Mouse (Mus musculus) cerebellum, adult 2 months (tissue): ENCODE results near the gene Mdm2.

ENCODE experiments used
- CTCF ChIP-seq: fragments of 200-500 bp; IDR thresholded peaks from 2 replicates; pipeline ENCODE4 v1.5.1; 2011; ENCODE audit warnings: low read depth, mild to moderate bottlenecking, control low read depth, low read length, moderate library complexity, borderline replicate concordance; ENCODE audit not compliant: insufficient read depth
- POLR2A ChIP-seq: fragments of 200-500 bp; IDR thresholded peaks from 2 replicates; pipeline ENCODE4 v1.6.1; 2011; ENCODE audit warnings: low read length, control low read depth, borderline replicate concordance; ENCODE audit not compliant: insufficient read depth

DNA sequence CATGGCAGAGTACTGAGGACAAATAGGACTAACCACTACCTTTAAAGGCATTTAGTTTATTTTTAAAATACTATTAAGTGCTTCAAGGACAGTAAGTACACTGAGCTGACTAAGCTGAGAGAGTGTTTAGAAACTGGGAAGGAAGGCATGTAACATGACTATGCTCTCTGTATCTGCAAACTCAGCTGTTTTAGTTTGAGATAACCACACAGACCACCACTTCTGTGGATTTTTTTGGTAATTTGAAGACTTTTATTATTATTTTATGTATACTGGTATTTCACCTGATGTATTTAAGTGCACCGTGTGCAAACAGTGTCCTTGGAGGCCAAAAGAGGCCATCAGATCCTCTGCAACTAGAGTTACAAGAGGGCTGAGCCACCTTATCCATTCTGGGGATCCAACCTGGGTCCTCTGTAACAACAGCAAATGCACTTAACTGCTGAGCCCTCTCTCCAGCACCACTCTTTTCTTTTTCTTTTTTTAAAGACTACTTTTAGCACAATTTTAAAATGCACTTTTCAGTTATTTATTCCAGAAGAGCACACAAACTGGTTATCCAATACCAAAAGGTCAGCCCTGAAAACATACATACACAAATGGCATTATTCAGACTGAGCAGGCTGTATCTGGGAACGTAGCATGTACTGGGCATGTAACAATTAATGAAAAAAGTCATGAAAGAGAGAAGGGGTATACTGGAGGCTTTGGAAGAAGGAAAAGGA is 3.3 kb downstream of the Mdm2 start:
- TF ChIP-seq CTCF (no peak), POLR2A (no peak)
